Mouse (Mus musculus): ENCODE results near the gene Plcg2.

DNA sequence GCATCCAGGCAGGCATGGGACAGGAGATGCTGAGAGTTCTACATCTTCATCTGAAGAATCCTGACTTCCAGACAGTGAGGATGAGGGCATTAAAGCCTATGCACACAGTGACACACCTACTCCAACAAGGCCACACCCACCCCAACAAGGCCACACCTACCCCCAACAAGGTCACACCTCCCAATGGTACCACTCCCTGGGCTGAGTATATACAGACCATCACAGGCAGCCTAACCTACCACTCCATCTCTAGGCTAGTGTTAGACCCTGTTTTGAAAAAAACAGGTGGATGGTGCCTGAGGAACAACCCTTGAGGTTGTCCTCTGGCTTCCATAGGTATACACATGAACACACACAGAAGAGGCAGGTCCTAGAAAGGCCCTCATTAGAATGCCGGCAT, 154.2 kb downstream of the Plcg2 start:
- TF ChIP-seq CTCF (IDR thresholded peaks at IDR 0.05; ENCODE audit: extremely low read depth, insufficient read length, insufficient replicate concordance, low read depth, low read length) (no peak), POLR2A (IDR thresholded peaks at IDR 0.05; ENCODE audit: low read depth, low read length) (no peak)
